In genomic region chr2:90708548-90708947, GRCm38 (mm10) we compare ENCODE assay signal across 16 mouse cellular contexts.
"Had no signal": no experiment of that assay in that cellular context is flagged by ENCODE, and none has a peak within 500 bp of the region (broad histone marks: within the 10 kb centered on the region; RNA-seq: fewer than 3 reads in every experiment).

No protein-coding gene starts in this region.

- H3K4me3 ChIP-seq: lung, embryonic 15.5 days; megakaryocyte, embryonic 14.5 days; midbrain, embryonic 13.5 days; midbrain, embryonic 15.5 days; neural tube, embryonic 12.5 days; stomach, embryonic 15.5 days had no signal

- DNase-seq: liver, postnatal 0 days; lung, adult 2 months; lung, postnatal 14 days; lung, postnatal 36 days; right cerebral cortex, postnatal 14 days; thymus, adult 2 months; thymus, postnatal 36 days had no signal

- H3K9me3 ChIP-seq: lung, embryonic 15.5 days; megakaryocyte, embryonic 14.5 days; midbrain, embryonic 13.5 days; midbrain, embryonic 15.5 days; neural tube, embryonic 12.5 days; stomach, embryonic 15.5 days had no signal

- H3K9ac ChIP-seq: liver, postnatal 0 days; lung, embryonic 15.5 days; midbrain, embryonic 13.5 days; midbrain, embryonic 15.5 days; neural tube, embryonic 12.5 days; stomach, embryonic 15.5 days had no signal

- H3K4me1 ChIP-seq: lung, embryonic 15.5 days; megakaryocyte, embryonic 14.5 days; midbrain, embryonic 15.5 days; neural tube, embryonic 12.5 days; stomach, embryonic 15.5 days had no signal

- H3K27ac ChIP-seq: lung, embryonic 15.5 days; macrophage; midbrain, embryonic 13.5 days; midbrain, embryonic 15.5 days; neural tube, embryonic 12.5 days; stomach, embryonic 15.5 days; stomach, postnatal 0 days had no signal

- ATAC-seq: liver, postnatal 0 days; lung, postnatal 0 days; midbrain, embryonic 13.5 days; midbrain, embryonic 15.5 days had no signal
